Comparison of ENCODE assay signal across 8 mouse cellular contexts in genomic region chr5:73255321-73256251, GRCm38 (mm10). TPM values are rescaled to one million over a fixed set of nuclear protein-coding genes. Genes with fewer than 3 reads are reported as not detected.
DNase-seq lines count a peak whose midpoint lies in the region; ATAC-seq and TF ChIP-seq lines count a peak whose summit lies in the region.

No protein-coding gene starts in this region.

- H3K27me3 ChIP-seq in erythroblast, embryonic 14.5 days (ENCODE audit: control insufficient read depth), result no peaks in the 10 kb centered on the region
- H3K27me3 ChIP-seq in heart, embryonic 12.5 days (replicated peaks), result no peaks in the 10 kb centered on the region
- no peaks in the 10 kb centered on the region for H3K27me3 ChIP-seq in kidney, embryonic 16.5 days (ENCODE audit: insufficient read depth, low read length)
- no peaks in the 10 kb centered on the region for H3K27me3 ChIP-seq in liver, embryonic 14.5 days (ENCODE audit: control insufficient read depth, insufficient read depth, low read length)
- H3K27me3 ChIP-seq in neural tube, embryonic 11.5 days (ENCODE audit: control insufficient read depth, insufficient read depth, low read length), result no peaks in the 10 kb centered on the region
- no peaks in the 10 kb centered on the region for H3K27me3 ChIP-seq in stomach, postnatal 0 days (ENCODE audit: control insufficient read depth, insufficient read depth, low read length)

- peak; percentile 40 to 46 for DNase-seq in CD8-positive naive resting alpha-beta T cell, adult 2 months (ENCODE audit: low read depth in 2 of 2, low spot score in 2 of 2)
- peak; percentile 82 for DNase-seq in brain, embryonic 14.5 days (ENCODE audit: low read depth)
- peak in 1 of 3 experiments; percentile 48 for DNase-seq in liver, embryonic 14.5 days (ENCODE audit: low read depth in 3 of 3, low spot score in 3 of 3)
- peak; percentile 76 for DNase-seq in neural tube, embryonic 11.5 days (ENCODE audit: low spot score)
- peak; percentile 64 for DNase-seq in stomach, postnatal 0 days (ENCODE audit: low spot score)

- H3K4me1 ChIP-seq in erythroblast, embryonic 14.5 days (ENCODE audit: control insufficient read depth), result peaks cover 64% of the 10 kb centered on the region
- peaks cover 26% of the 10 kb centered on the region for H3K4me1 ChIP-seq in heart, embryonic 12.5 days (replicated peaks)
- peaks cover 16% of the 10 kb centered on the region for H3K4me1 ChIP-seq in kidney, embryonic 16.5 days (ENCODE audit: insufficient read depth, low read length)
- H3K4me1 ChIP-seq in liver, embryonic 14.5 days (replicated peaks; ENCODE audit: control insufficient read depth in 2 of 2, insufficient read depth in 2 of 2, low read length in 1 of 2), result peaks cover 30 to 35% of the 10 kb centered on the region in 2 experiments
- H3K4me1 ChIP-seq in neural tube, embryonic 11.5 days (ENCODE audit: control insufficient read depth, insufficient read depth, low read length), result no peaks in the 10 kb centered on the region; the same call in 1 of the 2 replicates
- H3K4me1 ChIP-seq in stomach, postnatal 0 days (replicated peaks; ENCODE audit: control insufficient read depth, insufficient read depth), result 0 out of 2 replicates have a peak, but pooled peaks cover 2% of the 10 kb centered on the region

- TF ChIP-seq EP300 in liver, embryonic 14.5 days (IDR thresholded peaks at IDR 0.05; ENCODE audit: low read depth), result no peak
- TF ChIP-seq EP300 in stomach, postnatal 0 days (optimal IDR thresholded peaks at IDR 0.05), result no peak

- peak overlapping the region; percentile 98 for H3K4me3 ChIP-seq in erythroblast, embryonic 14.5 days (replicated peaks)
- peak overlapping the region; percentile 90 for H3K4me3 ChIP-seq in heart, embryonic 12.5 days
- H3K4me3 ChIP-seq in kidney, embryonic 16.5 days (ENCODE audit: low read length), result peak overlapping the region; percentile 93
- H3K4me3 ChIP-seq in liver, embryonic 14.5 days (ENCODE audit: insufficient read depth in 1 of 2, low read depth in 2 of 2, low read length in 2 of 2), result peak overlapping the region; percentile 79 to 97
- peak overlapping the region; percentile 95 for H3K4me3 ChIP-seq in neural tube, embryonic 11.5 days (ENCODE audit: low read depth, low read length)
- peak overlapping the region; percentile 94 for H3K4me3 ChIP-seq in stomach, postnatal 0 days (ENCODE audit: low read depth, low read length)

- peak overlapping the region; percentile 95 for H3K27ac ChIP-seq in heart, embryonic 12.5 days (ENCODE audit: poor library complexity, severe bottlenecking)
- peak overlapping the region; percentile 97 for H3K27ac ChIP-seq in kidney, embryonic 16.5 days (ENCODE audit: low read length)
- H3K27ac ChIP-seq in liver, embryonic 14.5 days, result peak overlapping the region; percentile 83
- H3K27ac ChIP-seq in neural tube, embryonic 11.5 days (ENCODE audit: low read depth, low read length), result peak overlapping the region; percentile 96
- peak overlapping the region; percentile 98 for H3K27ac ChIP-seq in stomach, postnatal 0 days (replicated peaks)

- no peak for TF ChIP-seq CTCF in brain, embryonic 14.5 days (IDR thresholded peaks at IDR 0.05; ENCODE audit: borderline replicate concordance, extremely low read depth, insufficient read depth, insufficient read length)
- no peak for TF ChIP-seq CTCF in liver, embryonic 14.5 days (IDR thresholded peaks at IDR 0.05; ENCODE audit: low read depth)
- no peak for TF ChIP-seq CTCF in stomach, postnatal 0 days (IDR thresholded peaks at IDR 0.05; ENCODE audit: low read depth)

- peak overlapping the region; percentile 95 for H3K9ac ChIP-seq in heart, embryonic 12.5 days
- peak overlapping the region; percentile 91 for H3K9ac ChIP-seq in kidney, embryonic 16.5 days (replicated peaks; ENCODE audit: low read length)
- H3K9ac ChIP-seq in liver, embryonic 14.5 days (replicated peaks), result peak overlapping the region; percentile 92
- H3K9ac ChIP-seq in neural tube, embryonic 11.5 days (ENCODE audit: low read length), result peak overlapping the region; percentile 94
- H3K9ac ChIP-seq in stomach, postnatal 0 days (ENCODE audit: low read length), result peak overlapping the region; percentile 91

- H3K36me3 ChIP-seq in erythroblast, embryonic 14.5 days (ENCODE audit: control insufficient read depth), result peaks cover 15% of the 10 kb centered on the region
- no peaks in the 10 kb centered on the region for H3K36me3 ChIP-seq in heart, embryonic 12.5 days
- no peaks in the 10 kb centered on the region for H3K36me3 ChIP-seq in kidney, embryonic 16.5 days (ENCODE audit: insufficient read depth, low read length)
- H3K36me3 ChIP-seq in liver, embryonic 14.5 days (replicated peaks; ENCODE audit: control insufficient read depth, insufficient read depth, low read depth), result no peaks in the 10 kb centered on the region
- no peaks in the 10 kb centered on the region for H3K36me3 ChIP-seq in neural tube, embryonic 11.5 days (ENCODE audit: control insufficient read depth, insufficient read depth, low read length)
- H3K36me3 ChIP-seq in stomach, postnatal 0 days (ENCODE audit: control insufficient read depth, insufficient read depth, low read length), result no peaks in the 10 kb centered on the region

- peak overlapping the region; percentile 76 for H3K4me2 ChIP-seq in heart, embryonic 12.5 days
- peak overlapping the region; percentile 71 for H3K4me2 ChIP-seq in kidney, embryonic 16.5 days (replicated peaks; ENCODE audit: low read depth, low read length)
- peak overlapping the region; percentile 81 for H3K4me2 ChIP-seq in liver, embryonic 14.5 days (ENCODE audit: low read depth)
- H3K4me2 ChIP-seq in neural tube, embryonic 11.5 days (ENCODE audit: low read depth), result peak overlapping the region; percentile 70
- H3K4me2 ChIP-seq in stomach, postnatal 0 days (replicated peaks; ENCODE audit: low read depth), result peak overlapping the region; percentile 72

- under 1% methylated on average over 82 of the region's 129 CpGs for WGBS in heart, embryonic 12.5 days
- WGBS in kidney, embryonic 16.5 days, result under 1% methylated on average over 81 of the region's 129 CpGs
- WGBS in liver, embryonic 14.5 days (ENCODE audit: insufficient replicate concordance), result under 1% methylated on average over 113 of the region's 129 CpGs
- under 1% methylated on average over 99 of the region's 129 CpGs for WGBS in neural tube, embryonic 11.5 days
- under 1% methylated on average over 63 of the region's 129 CpGs for WGBS in stomach, postnatal 0 days

- ATAC-seq in heart, embryonic 12.5 days (ENCODE audit: insufficient number of reproducible peaks, low FRiP score), result peak; percentile 60
- ATAC-seq in kidney, embryonic 16.5 days (ENCODE audit: low FRiP score, low TSS enrichment), result peak; percentile 50
- ATAC-seq in liver, embryonic 14.5 days (ENCODE audit: insufficient read depth), result peak; percentile 39
- peak; percentile 61 for ATAC-seq in neural tube, embryonic 11.5 days (ENCODE audit: insufficient read depth, low FRiP score, low TSS enrichment)
- ATAC-seq in stomach, postnatal 0 days (ENCODE audit: low FRiP score, low TSS enrichment), result peak; percentile 33

- peak; percentile 68 for TF ChIP-seq POLR2A in brain, embryonic 14.5 days (IDR thresholded peaks at IDR 0.05; ENCODE audit: borderline replicate concordance, extremely low read depth, insufficient read depth, insufficient read length, poor library complexity, severe bottlenecking)

- no peaks in the 10 kb centered on the region for H3K9me3 ChIP-seq in erythroblast, embryonic 14.5 days (ENCODE audit: control insufficient read depth, low read length)
- no peaks in the 10 kb centered on the region for H3K9me3 ChIP-seq in heart, embryonic 12.5 days (replicated peaks)
- no peaks in the 10 kb centered on the region for H3K9me3 ChIP-seq in kidney, embryonic 16.5 days (ENCODE audit: low read length)
- H3K9me3 ChIP-seq in liver, embryonic 14.5 days (ENCODE audit: control insufficient read depth, low read length), result no peaks in the 10 kb centered on the region
- no peaks in the 10 kb centered on the region for H3K9me3 ChIP-seq in neural tube, embryonic 11.5 days (ENCODE audit: control insufficient read depth, low read length)
- H3K9me3 ChIP-seq in stomach, postnatal 0 days (ENCODE audit: control insufficient read depth, low read length), result no peaks in the 10 kb centered on the region

RNA-seq across cellular contexts. Expression of gene Fryl, which starts 0.8 kb away (rescaled TPM):
- polyA plus RNA-seq in brain, embryonic 14.5 days (2012; rRNA removed), result 43.1 and 69.8 TPM in 2 replicates
- polyA plus RNA-seq in erythroblast, embryonic 14.5 days (2012), result 21.8 and 30.4 TPM in 2 replicates
- 38.7 and 40.2 TPM in 2 replicates for polyA plus RNA-seq in heart, embryonic 12.5 days (2016; fragmentation: Nextera tagmentation; extraction: Ambion mirVana)
- polyA plus RNA-seq in kidney, embryonic 16.5 days (2015; fragmentation: Nextera tagmentation; extraction: Ambion mirVana), result 27.9 and 30.1 TPM in 2 replicates
- 15.4 and 22.1 TPM in 2 replicates for polyA plus RNA-seq in liver, embryonic 14.5 days (2012; rRNA removed)
- polyA plus RNA-seq in liver, embryonic 14.5 days (2014; fragmentation: Nextera tagmentation; extraction: Ambion mirVana), result 41.8 and 46.7 TPM in 2 replicates
- polyA plus RNA-seq in neural tube, embryonic 11.5 days (2014; fragmentation: Nextera tagmentation; extraction: Ambion mirVana), result 40.9 and 41.7 TPM in 2 replicates
- polyA plus RNA-seq in stomach, postnatal 0 days (2015; fragmentation: Nextera tagmentation; extraction: Ambion mirVana), result 20.8 TPM in 2 replicates

RNA-seq across cellular contexts. Expression of gene Ociad1, which starts 37.0 kb away (rescaled TPM):
- 162 and 184 TPM in 2 replicates for polyA plus RNA-seq in brain, embryonic 14.5 days (2012; rRNA removed)
- polyA plus RNA-seq in erythroblast, embryonic 14.5 days (2012), result 8.0 and 11.4 TPM in 2 replicates
- polyA plus RNA-seq in heart, embryonic 12.5 days (2016; fragmentation: Nextera tagmentation; extraction: Ambion mirVana), result 212 and 230 TPM in 2 replicates
- 244 and 281 TPM in 2 replicates for polyA plus RNA-seq in kidney, embryonic 16.5 days (2015; fragmentation: Nextera tagmentation; extraction: Ambion mirVana)
- polyA plus RNA-seq in liver, embryonic 14.5 days (2012; rRNA removed), result 59.2 and 81.4 TPM in 2 replicates
- 74.9 and 77.4 TPM in 2 replicates for polyA plus RNA-seq in liver, embryonic 14.5 days (2014; fragmentation: Nextera tagmentation; extraction: Ambion mirVana)
- 170 and 172 TPM in 2 replicates for polyA plus RNA-seq in neural tube, embryonic 11.5 days (2014; fragmentation: Nextera tagmentation; extraction: Ambion mirVana)
- 169 and 190 TPM in 2 replicates for polyA plus RNA-seq in stomach, postnatal 0 days (2015; fragmentation: Nextera tagmentation; extraction: Ambion mirVana)
